Mouse (Mus musculus): ENCODE measurements at regions not wholly inside any gene's neighbourhood (a gene's known extent, or its start where the extent isn't known, plus 50 kb on each side); places are given as distances from the start of the nearest gene placed in this dataset.

DNA sequence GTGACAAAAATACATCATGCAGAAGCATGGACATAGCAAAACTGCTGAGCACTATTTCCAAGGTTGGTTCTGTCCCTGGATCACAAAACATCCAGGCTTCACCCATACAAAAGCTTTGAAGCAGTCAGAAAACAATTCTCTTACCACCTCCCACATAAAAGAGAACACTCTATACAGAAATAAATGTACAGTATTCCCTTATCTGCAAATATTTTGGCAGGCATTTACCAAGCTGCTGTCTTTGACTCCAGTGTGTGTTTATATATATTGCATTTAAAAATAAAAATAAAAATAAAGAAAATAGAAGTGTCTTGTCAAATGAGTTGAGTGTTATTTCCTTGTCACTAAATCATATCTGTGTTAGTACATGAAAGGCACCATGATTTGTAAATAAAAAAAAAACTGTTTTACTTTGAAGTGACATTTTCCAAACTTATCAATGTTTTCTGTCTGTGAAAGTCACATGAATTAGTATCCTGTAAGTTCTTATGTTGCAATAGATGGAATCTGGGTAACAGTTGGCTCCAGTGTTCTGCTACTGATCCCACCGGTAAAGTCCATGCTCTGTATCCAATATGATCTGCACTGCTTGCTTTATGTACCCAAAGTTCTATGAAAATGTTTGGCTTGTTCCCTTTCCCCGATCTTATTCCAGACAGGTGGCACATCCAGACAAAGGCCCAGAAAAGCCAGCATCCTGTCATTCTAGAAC, 59.9 kb upstream of the Cd93 start:
- DNase-seq, result no peak

DNA sequence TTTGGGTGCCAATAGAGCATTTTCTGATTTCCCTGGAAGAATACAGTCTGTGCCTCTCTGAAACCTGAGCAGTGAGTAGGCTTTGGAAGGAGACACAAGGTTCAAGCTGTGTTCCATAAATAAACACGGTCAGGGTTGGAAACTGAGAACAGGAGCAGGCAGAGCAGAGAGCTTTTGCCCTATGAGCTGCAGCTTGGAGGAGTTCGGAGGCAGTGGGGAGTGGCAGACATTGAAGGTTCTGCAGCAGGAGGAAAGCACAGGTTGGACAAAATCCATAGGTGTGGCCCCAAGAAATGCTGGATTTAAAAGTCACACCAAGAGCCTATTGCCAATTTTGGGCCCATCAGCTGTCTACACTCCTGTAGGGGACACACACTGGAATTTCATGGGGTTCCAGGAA, 59.0 kb upstream of the Cd93 start:
- no peak for DNase-seq

DNA sequence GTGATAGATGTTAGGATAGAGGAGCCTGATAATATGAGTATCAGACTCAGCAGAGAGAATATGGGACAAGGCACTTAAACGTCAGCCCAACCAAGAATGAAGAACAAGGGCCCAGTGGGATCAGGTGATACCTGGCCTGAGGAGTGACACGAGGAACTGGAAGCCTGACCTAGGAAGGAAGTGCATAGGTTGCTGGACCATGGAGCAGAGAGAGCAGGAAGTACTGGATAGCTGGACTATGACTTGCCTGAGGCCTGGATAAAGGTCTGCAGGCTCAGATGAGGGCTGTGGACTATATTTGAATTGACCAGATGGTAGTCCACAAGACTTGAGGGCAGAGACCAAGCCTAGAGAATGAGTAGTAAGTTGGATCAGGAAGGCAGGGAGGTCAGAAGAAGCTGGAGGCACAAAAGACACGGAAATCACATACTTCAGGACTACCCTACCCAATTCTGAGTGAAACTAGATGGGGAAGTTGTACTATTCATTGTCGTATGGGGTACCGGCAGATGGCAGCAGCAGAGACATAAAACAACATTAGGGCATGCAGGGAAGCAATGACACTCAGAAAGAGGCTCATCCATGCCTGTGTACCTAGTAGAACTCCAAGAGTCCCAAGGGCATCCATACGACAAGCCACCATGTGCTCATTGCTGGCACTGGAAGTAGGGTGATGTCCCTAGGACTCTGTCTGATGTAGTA, 57.0 kb upstream of the Cd93 start:
- no peak for DNase-seq

DNA sequence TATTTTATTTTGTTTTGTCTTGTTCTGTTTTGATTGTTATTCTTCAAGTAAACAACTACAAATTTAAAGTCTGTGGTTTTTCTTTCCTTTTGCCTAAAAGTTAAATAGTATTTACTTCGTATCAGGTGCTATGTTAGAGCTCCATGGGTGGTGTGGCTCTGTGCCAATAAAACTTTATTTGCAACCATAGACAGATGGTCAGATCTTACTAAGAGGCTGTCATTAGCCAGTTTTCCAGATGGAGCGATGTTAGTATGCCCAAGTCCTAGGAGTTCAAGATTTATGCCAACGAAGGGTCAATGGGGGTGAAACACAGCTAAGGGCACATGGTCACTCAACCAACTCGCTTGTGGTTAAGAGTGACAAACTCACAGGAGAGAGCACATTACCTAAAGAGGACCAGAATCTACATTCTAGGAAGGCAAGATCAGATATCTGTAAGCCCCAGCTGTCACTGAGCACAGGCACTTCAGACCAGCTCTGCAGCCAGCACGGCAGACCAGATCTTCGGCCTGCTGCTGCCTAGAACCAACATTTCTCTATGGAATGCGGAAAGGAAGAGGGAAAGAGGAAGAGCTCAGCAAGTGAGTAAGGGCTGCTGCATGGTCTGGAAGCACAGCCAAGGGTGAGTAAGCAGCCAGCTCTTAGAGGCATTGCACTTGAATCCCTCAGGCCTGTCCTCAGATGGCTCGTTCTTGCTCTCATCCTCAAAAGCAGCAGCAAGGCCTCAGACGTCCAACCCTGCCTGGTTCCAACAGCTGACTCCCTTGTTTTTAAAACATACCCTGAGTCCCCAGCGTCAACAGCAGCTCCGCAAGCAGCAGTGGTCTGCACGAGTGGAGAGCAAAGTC, 54.3 kb upstream of the Cd93 start:
- no peak for DNase-seq

DNA sequence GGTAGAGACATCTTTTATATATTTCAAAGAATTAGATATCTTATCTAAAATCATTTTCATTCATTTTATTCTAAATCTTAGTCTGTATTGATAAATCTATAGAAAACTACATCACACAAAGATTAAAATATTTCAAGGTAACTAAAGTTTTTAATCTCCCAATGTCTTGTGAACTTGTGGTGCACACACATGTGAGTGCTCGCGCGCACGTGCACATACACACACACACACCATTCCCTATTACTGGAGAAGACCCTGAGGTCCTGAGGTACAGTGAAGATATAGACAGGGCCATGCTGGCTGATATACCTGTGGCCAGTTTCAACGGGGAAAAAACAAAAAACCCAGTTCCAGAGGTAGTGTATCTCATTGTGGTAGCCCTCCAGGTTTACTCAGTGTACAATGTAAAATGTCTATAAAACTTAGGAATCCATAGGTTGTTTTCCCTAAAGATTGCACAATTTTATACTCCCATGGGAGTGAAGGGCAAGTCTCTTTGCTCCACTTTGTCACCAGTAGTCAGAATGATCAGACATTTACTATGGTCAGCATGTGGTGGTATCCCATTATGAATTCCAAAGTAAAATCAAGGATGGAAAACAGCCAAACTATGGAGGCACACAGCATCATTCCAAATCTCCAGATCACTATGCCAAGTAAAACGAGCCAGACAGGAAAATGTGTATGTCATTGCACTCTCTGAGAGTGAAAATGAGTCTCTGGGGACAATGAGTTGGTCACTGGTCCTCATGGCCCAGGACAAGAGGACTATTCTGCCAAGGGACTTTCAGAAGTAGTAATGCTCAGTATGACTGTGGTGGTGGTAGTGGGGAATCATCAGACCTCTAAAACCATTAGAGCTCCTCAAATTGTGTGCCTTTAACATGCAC, 53.0 kb upstream of the Cd93 start:
- DNase-seq, result no peak

DNA sequence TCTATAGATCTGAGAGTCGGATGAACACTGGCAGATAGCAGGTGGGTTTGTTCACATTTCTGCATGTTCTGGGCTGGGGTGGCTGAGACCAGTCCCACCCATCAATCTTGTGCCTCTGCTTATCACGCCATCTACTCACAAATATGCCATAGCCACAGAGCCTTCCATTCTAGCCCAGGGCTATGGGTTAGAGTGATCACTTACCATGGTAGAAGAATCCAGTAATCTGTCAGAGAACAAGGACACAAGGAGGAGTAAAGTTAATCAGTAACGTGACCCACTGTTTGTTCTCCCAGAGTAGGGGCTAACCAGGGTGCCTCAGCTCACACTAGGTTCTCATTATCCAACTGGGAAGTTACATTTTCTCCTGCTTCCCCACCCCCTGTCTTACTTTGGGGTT, 52.1 kb upstream of the Cd93 start:
- no peak for DNase-seq

DNA sequence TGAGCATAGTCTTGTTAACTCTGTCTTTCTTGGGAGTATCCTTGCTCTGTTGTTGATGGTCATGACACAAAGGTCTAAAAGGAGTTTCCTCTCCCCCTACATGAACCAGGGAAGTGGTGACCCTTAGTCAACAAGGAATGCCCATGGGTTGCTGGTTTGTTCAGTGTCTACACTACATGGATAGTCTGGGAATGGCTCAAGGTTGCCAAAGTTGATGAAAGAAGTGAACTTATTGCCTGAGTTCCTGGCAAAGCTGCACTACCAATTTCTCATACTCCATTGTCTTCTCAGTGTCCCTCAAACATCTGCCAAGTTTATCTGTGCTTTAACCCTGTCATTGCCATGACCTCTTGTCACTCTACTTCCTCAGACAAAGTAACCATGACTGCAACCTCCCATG, 49.9 kb upstream of the Cd93 start:
- no peak for DNase-seq

Measured in layer of hippocampus, adult 9-11 months (tissue).